Mouse (Mus musculus): ENCODE results near the gene Slc39a10.

DNA sequence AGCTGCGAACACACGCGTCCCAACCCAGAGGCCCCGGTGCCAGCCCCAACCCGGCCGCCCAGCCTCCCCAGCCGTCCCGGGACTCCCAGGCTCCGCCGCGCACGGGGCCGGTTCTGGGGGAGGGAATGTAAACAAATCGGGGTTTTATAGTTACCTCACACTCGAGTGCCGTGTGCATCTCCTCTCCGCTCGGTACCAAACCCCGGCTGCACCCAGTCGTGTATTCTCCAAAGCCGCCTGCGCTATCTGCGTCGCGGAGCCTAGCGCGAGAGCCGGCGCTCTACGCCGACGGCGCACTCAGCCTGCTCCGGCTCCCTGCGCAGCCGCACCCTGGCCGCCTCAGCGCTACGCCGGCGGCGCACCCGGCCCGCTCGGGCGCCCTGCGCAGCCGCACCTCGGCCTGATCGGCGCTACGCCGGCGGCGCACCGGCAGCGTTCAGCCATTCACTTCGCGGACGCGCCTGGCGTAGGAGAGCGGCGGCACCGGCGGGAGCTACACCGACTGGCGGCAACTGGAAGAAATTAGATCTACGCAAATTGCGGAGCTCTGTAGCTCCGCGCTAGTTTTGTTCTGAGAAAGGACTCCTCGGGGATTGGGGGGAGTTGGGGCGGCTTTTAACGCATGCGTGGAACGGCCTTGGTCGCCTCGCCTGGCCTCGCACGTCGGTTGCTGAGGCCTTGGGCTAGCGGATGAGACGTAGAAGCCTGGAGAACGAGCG is 39.2 kb downstream of the Slc39a10 start:
- no peak for TF ChIP-seq GATA1 (IDR thresholded peaks at IDR 0.05; ENCODE audit: borderline replicate concordance, low read length)
- TF ChIP-seq FLI1 (IDR thresholded peaks at IDR 0.05; ENCODE audit: low read length), result no peak
